Mouse (Mus musculus): Measurements from ENCODE around the gene BC030500.

BC030500 gene

GRCm38 (mm10) chr8:58911677-58912076, at the start of gene BC030500:
BC030500 (plus strand) TSS chr8:58911755.
- no peak for DNase-seq (ENCODE audit: extremely low spot score, low spot score)

- DNase-seq (ENCODE audit: extremely low spot score, low spot score), result no peak
Measured at GRCm38 (mm10) chr8:58886405-58886804, 25.1 kb upstream of the BC030500 start.

GRCm38 (mm10) chr8:58890591-58890990, 21.0 kb upstream of the BC030500 start:
- DNase-seq (ENCODE audit: extremely low spot score, low spot score), result no peak

GRCm38 (mm10) chr8:58895960-58896359, 15.6 kb upstream of the BC030500 start:
- no peak for DNase-seq (ENCODE audit: extremely low spot score, low spot score)

- no peak for DNase-seq (ENCODE audit: extremely low spot score, low spot score)
Measured at GRCm38 (mm10) chr8:58904465-58904864, 7.1 kb upstream of the BC030500 start.

GRCm38 (mm10) chr8:58912196-58912839, 763 bp downstream of the BC030500 start, which contains the start of gene Galntl6:
Galntl6 (minus strand) TSS chr8:58912640.
- peak; percentile 61 for DNase-seq (ENCODE audit: extremely low spot score, low spot score)

- no peak for DNase-seq (ENCODE audit: extremely low spot score, low spot score)
Measured at GRCm38 (mm10) chr8:58912840-58913639, 1.5 kb downstream of the BC030500 start.

- no peak for DNase-seq (ENCODE audit: extremely low spot score, low spot score)
Measured at GRCm38 (mm10) chr8:58913640-58913968, 2.0 kb downstream of the BC030500 start.

- DNase-seq (ENCODE audit: extremely low spot score, low spot score), result no peak
Measured at GRCm38 (mm10) chr8:58915142-58915541, 3.6 kb downstream of the BC030500 start.

- DNase-seq (ENCODE audit: extremely low spot score, low spot score), result no peak
Measured at GRCm38 (mm10) chr8:58931066-58931465, 19.5 kb downstream of the BC030500 start.

- DNase-seq (ENCODE audit: extremely low spot score, low spot score), result no peak
Measured at GRCm38 (mm10) chr8:58943773-58944172, 32.2 kb downstream of the BC030500 start.

- no peak for DNase-seq (ENCODE audit: extremely low spot score, low spot score)
Measured at GRCm38 (mm10) chr8:58957195-58957739, 45.7 kb downstream of the BC030500 start.

All from neural tube, embryonic 10.5 days (tissue).